Mouse (Mus musculus) hindbrain, embryonic 14.5 days (tissue): ENCODE measurements around the gene Prph. TPM values are rescaled to one million over a fixed set of nuclear protein-coding genes. Genes with fewer than 3 reads are reported as not detected.
A peak's percentile ranks its signal among the peaks of the same experiment; 100 is the strongest.

Experiments used
- ATAC-seq: fragments of 200-750 bp; cut with Nextera tagmentation; 2 replicates; pipeline ENCODE4 v1.8.0; 2017; ENCODE audit warnings: moderate number of reproducible peaks, mild to moderate bottlenecking, moderate TSS enrichment, moderate library complexity; ENCODE audit not compliant: low FRiP score
- DNase-seq: peaks from one replicate; pipeline ENCODE4 v3.0.0-alpha.2; 2015; ENCODE audit warnings: low spot score
- H3K27ac ChIP-seq: fragments of 300-500 bp; sonication (generic); 2 replicates; pipeline ENCODE4 v1.5.1; 2014; ENCODE audit warnings: mild to moderate bottlenecking, moderate library complexity
- H3K27me3 ChIP-seq: fragments of 300-500 bp; sonication (generic); 2 replicates; pipeline ENCODE4 v1.6.1; 2014; ENCODE audit warnings: mild to moderate bottlenecking, low read length, mixed read lengths; ENCODE audit not compliant: control insufficient read depth, insufficient read depth
- H3K36me3 ChIP-seq: fragments of 300-500 bp; sonication (generic); replicated peaks from 2 replicates; pipeline ENCODE4 v1.6.1; 2014; ENCODE audit not compliant: control insufficient read depth, insufficient read depth
- H3K4me1 ChIP-seq: fragments of 300-500 bp; sonication (generic); replicated peaks from 2 replicates; pipeline ENCODE4 v1.6.1; 2014; ENCODE audit warnings: antibody characterized with exemption, low read length, mixed read lengths; ENCODE audit not compliant: control insufficient read depth, insufficient read depth
- H3K4me2 ChIP-seq: fragments of 300-500 bp; sonication (generic); replicated peaks from 2 replicates; pipeline ENCODE4 v1.6.1; 2014; ENCODE audit warnings: mild to moderate bottlenecking, moderate library complexity
- H3K4me3 ChIP-seq: fragments of 300-500 bp; sonication (generic); replicated peaks from 2 replicates; pipeline ENCODE4 v1.5.1; 2014; ENCODE audit warnings: mild to moderate bottlenecking, low read length
- H3K9ac ChIP-seq: fragments of 300-500 bp; sonication (generic); 2 replicates; pipeline ENCODE4 v1.6.1; 2014
- H3K9me3 ChIP-seq: fragments of 300-500 bp; sonication (generic); 2 replicates; pipeline ENCODE4 v1.6.1; 2016; ENCODE audit warnings: low read length; ENCODE audit not compliant: control insufficient read depth
- WGBS: fragments of 180-500 bp; shearing (Covaris S2); extraction: QIAGEN DNeasy Blood & Tissue Kit; methylation state at CpG from one replicate; pipeline ENCODE4 v1.1.7; 2014; 5-methylcytosine and 5-hydroxymethylcytosine counted together
- polyA plus RNA-seq: library from polyadenylated mRNA; unstranded; fragments of >200 nt; fragmentation: Nextera tagmentation; extraction: Ambion mirVana; gene quantifications from 2 replicates; pipeline ENCODE4 v1.2.1, GENCODE M21; 2014

The Prph gene
- polyA plus RNA-seq, 1 experiment from 2014 or later: 77.9 TPM

GRCm38 (mm10) chr15:99031388-99031675 is 23.6 kb upstream of the Prph start:
- H3K4me2 ChIP-seq: peak overlapping the region; percentile 48
- ATAC-seq (no peak), DNase-seq (no peak)
- no peaks in the 10 kb centered on the region for H3K9me3 ChIP-seq
- 75% methylated on average over 4 of the region's 4 CpGs for WGBS
- H3K4me1 ChIP-seq: peaks cover 9% of the 10 kb centered on the region; the same call in 1 of the 2 replicates
- H3K4me3 ChIP-seq: peak overlapping the region; percentile 30
- no peak overlapping the region for H3K27ac ChIP-seq
- no peak overlapping the region for H3K9ac ChIP-seq
- no peaks in the 10 kb centered on the region for H3K36me3 ChIP-seq
- H3K27me3 ChIP-seq: peaks cover 25% of the 10 kb centered on the region

- H3K27me3 ChIP-seq: peaks cover 25% of the 10 kb centered on the region
- H3K36me3 ChIP-seq: no peaks in the 10 kb centered on the region
- H3K9ac ChIP-seq: no peak overlapping the region
- H3K4me1 ChIP-seq: peaks cover 9% of the 10 kb centered on the region; the same call in 1 of the 2 replicates
- no peaks in the 10 kb centered on the region for H3K9me3 ChIP-seq
- ATAC-seq (no peak), DNase-seq (no peak)
- peak overlapping the region; percentile 5; the same call in 1 of the 2 replicates for H3K4me2 ChIP-seq
- 77% methylated on average over 9 of the region's 9 CpGs for WGBS
- no peak overlapping the region for H3K4me3 ChIP-seq
- H3K27ac ChIP-seq: no peak overlapping the region
Observed at GRCm38 (mm10) chr15:99032041-99032725, 22.8 kb upstream of the Prph start.

- H3K4me1 ChIP-seq: peaks cover 9% of the 10 kb centered on the region; the same call in 1 of the 2 replicates
- no peak overlapping the region for H3K9ac ChIP-seq
- peaks cover 25% of the 10 kb centered on the region for H3K27me3 ChIP-seq
- H3K4me3 ChIP-seq: no peak overlapping the region
- 78% methylated on average over 7 of the region's 7 CpGs for WGBS
- H3K27ac ChIP-seq: no peak overlapping the region
- no peaks in the 10 kb centered on the region for H3K9me3 ChIP-seq
- no peak for DNase-seq
- no peak for ATAC-seq
- no peak overlapping the region; the same call in 1 of the 2 replicates for H3K4me2 ChIP-seq
- no peaks in the 10 kb centered on the region for H3K36me3 ChIP-seq
Observed at GRCm38 (mm10) chr15:99032726-99033250, 22.2 kb upstream of the Prph start.

GRCm38 (mm10) chr15:99033498-99034270 is 21.3 kb upstream of the Prph start:
- peaks cover 9% of the 10 kb centered on the region; the same call in 1 of the 2 replicates for H3K4me1 ChIP-seq
- DNase-seq: no peak
- no peaks in the 10 kb centered on the region for H3K9me3 ChIP-seq
- 90% methylated on average over 7 of the region's 7 CpGs for WGBS
- H3K36me3 ChIP-seq: no peaks in the 10 kb centered on the region
- no peak overlapping the region; the same call in 1 of the 2 replicates for H3K4me2 ChIP-seq
- H3K27me3 ChIP-seq: peaks cover 25% of the 10 kb centered on the region
- no peak overlapping the region for H3K4me3 ChIP-seq
- no peak for ATAC-seq
- no peak overlapping the region for H3K9ac ChIP-seq
- H3K27ac ChIP-seq: no peak overlapping the region

GRCm38 (mm10) chr15:99035431-99035830 is 19.5 kb upstream of the Prph start:
- H3K27me3 ChIP-seq: peaks cover 11% of the 10 kb centered on the region; the same call in 1 of the 2 replicates
- 87% methylated on average over 4 of the region's 4 CpGs for WGBS
- 0 out of 2 replicates have a peak, but pooled peaks cover 2% of the 10 kb centered on the region for H3K4me1 ChIP-seq
- no peak overlapping the region for H3K27ac ChIP-seq
- no peaks in the 10 kb centered on the region for H3K9me3 ChIP-seq
- ATAC-seq (no peak), DNase-seq (no peak)
- H3K4me3 ChIP-seq: no peak overlapping the region
- no peaks in the 10 kb centered on the region for H3K36me3 ChIP-seq
- H3K4me2 ChIP-seq: no peak overlapping the region
- H3K9ac ChIP-seq: no peak overlapping the region

- DNase-seq: no peak
- H3K27me3 ChIP-seq: 0 out of 2 replicates have a peak, but pooled peaks cover 1% of the 10 kb centered on the region
- H3K4me1 ChIP-seq: no peaks in the 10 kb centered on the region
- 86% methylated on average over 8 of the region's 8 CpGs for WGBS
- no peak overlapping the region for H3K4me2 ChIP-seq
- no peak for ATAC-seq
- no peaks in the 10 kb centered on the region for H3K9me3 ChIP-seq
- no peak overlapping the region for H3K9ac ChIP-seq
- H3K4me3 ChIP-seq: no peak overlapping the region
- no peaks in the 10 kb centered on the region for H3K36me3 ChIP-seq
- no peak overlapping the region for H3K27ac ChIP-seq
Observed at GRCm38 (mm10) chr15:99036249-99036905, 18.6 kb upstream of the Prph start.

GRCm38 (mm10) chr15:99038025-99038424 is 16.9 kb upstream of the Prph start:
- DNase-seq (no peak), ATAC-seq (no peak)
- no peaks in the 10 kb centered on the region for H3K36me3 ChIP-seq
- H3K4me1 ChIP-seq: no peaks in the 10 kb centered on the region
- 95% methylated on average over 1 of the region's 1 CpGs for WGBS
- H3K27me3 ChIP-seq: no peaks in the 10 kb centered on the region
- no peak overlapping the region for H3K9ac ChIP-seq
- H3K4me2 ChIP-seq: no peak overlapping the region
- no peak overlapping the region for H3K4me3 ChIP-seq
- no peak overlapping the region for H3K27ac ChIP-seq
- no peaks in the 10 kb centered on the region for H3K9me3 ChIP-seq

- WGBS: 90% methylated on average over 5 of the region's 5 CpGs
Observed at GRCm38 (mm10) chr15:99038797-99039196, 16.2 kb upstream of the Prph start.

GRCm38 (mm10) chr15:99039306-99039705 is 15.7 kb upstream of the Prph start:
- Histone ChIP-seq H3K4me1 (no peaks in the 10 kb centered on the region), H3K27ac (no peak overlapping the region), H3K9me3 (no peaks in the 10 kb centered on the region), H3K4me3 (no peak overlapping the region), H3K4me2 (no peak overlapping the region), H3K9ac (no peak overlapping the region), H3K36me3 (no peaks in the 10 kb centered on the region), H3K27me3 (no peaks in the 10 kb centered on the region)
- DNase-seq: no peak
- 89% methylated on average over 4 of the region's 4 CpGs for WGBS
- no peak for ATAC-seq

More at GRCm38 (mm10) chr15:99038797-99039196, 16.2 kb upstream of the Prph start:
- ATAC-seq (no peak), DNase-seq (no peak)
- no peaks in the 10 kb centered on the region for H3K36me3 ChIP-seq
- no peaks in the 10 kb centered on the region for H3K9me3 ChIP-seq
- H3K9ac ChIP-seq: no peak overlapping the region
- H3K4me1 ChIP-seq: no peaks in the 10 kb centered on the region
- no peak overlapping the region for H3K4me3 ChIP-seq
- H3K4me2 ChIP-seq: no peak overlapping the region
- H3K27ac ChIP-seq: no peak overlapping the region
- no peaks in the 10 kb centered on the region for H3K27me3 ChIP-seq
